Mouse (Mus musculus) CH12.LX (cell line): Measurements from ENCODE around the gene Gimap5. TPM values are rescaled to one million over a fixed set of nuclear protein-coding genes. Genes with fewer than 3 reads are reported as not detected.
A peak's percentile ranks its signal among the peaks of the same experiment; 100 is the strongest.

Experiments
- DNase-seq: peaks from one replicate; pipeline ENCODE4 v3.0.0-alpha.2; 2013; ENCODE audit errors: extremely low read depth
- H3K27ac ChIP-seq: 2 replicates; pipeline ENCODE4 v1.5.1; 2012; ENCODE audit warnings: low read depth, mild to moderate bottlenecking, control low read depth, moderate library complexity; ENCODE audit not compliant: insufficient read depth
- H3K27me3 ChIP-seq: replicated peaks from 2 replicates; pipeline ENCODE3; 2012; ENCODE audit warnings: inconsistent platforms
- H3K36me3 ChIP-seq, 2 experiments: replicated peaks in 1 of 2; 2 replicates each; pipeline versions ENCODE3 to v1.6.1; 2012; ENCODE audit warnings: inconsistent platforms in 1 of 2, low read length in 1 of 2, mild to moderate bottlenecking in 1 of 2, mixed read lengths in 1 of 2, moderate library complexity in 1 of 2; ENCODE audit not compliant: control insufficient read depth in 1 of 2, insufficient read depth in 1 of 2
- H3K4me1 ChIP-seq, 2 experiments: 2 replicates each; pipeline ENCODE4 v1.6.1; 2012; ENCODE audit warnings: inconsistent platforms in 1 of 2, moderate library complexity in 1 of 2; ENCODE audit not compliant: insufficient read depth in 2 of 2, control insufficient read depth in 1 of 2
- H3K4me2 ChIP-seq: 2 replicates; pipeline ENCODE4 v1.6.1; 2012; ENCODE audit warnings: low read depth, mild to moderate bottlenecking, control low read depth; ENCODE audit not compliant: poor library complexity, insufficient read depth, severe bottlenecking
- H3K4me3 ChIP-seq, 3 experiments: fragments of 150-350 bp in 1 of 3; sonication (generic) in 1 of 3; replicated peaks in 1 of 3; 2 replicates each; pipeline versions ENCODE3 to v1.5.1; 2011 to 2012; ENCODE audit warnings: low read depth in 2 of 3, low read length in 2 of 3, mild to moderate bottlenecking in 2 of 3, moderate library complexity in 2 of 3, control low read depth in 1 of 3, improper control_type of control experiment in 1 of 3, inconsistent platforms in 1 of 3, mixed read lengths in 1 of 3; ENCODE audit not compliant: poor library complexity in 1 of 3
- H3K79me2 ChIP-seq: replicated peaks from 2 replicates; pipeline ENCODE4 v1.6.1; 2012; ENCODE audit warnings: mild to moderate bottlenecking, moderate library complexity; ENCODE audit not compliant: control insufficient read depth, poor library complexity, insufficient read depth, severe bottlenecking; ENCODE audit errors: extremely low read depth
- H3K9ac ChIP-seq: 2 replicates; pipeline ENCODE4 v1.6.1; 2012; ENCODE audit warnings: low read depth, mild to moderate bottlenecking, control low read depth, moderate library complexity; ENCODE audit not compliant: insufficient read depth
- H3K9me3 ChIP-seq: replicated peaks from 2 replicates; pipeline ENCODE3; 2012; ENCODE audit warnings: low read length, inconsistent platforms, mixed read lengths
- CHD1 ChIP-seq: IDR thresholded peaks from 2 replicates; pipeline ENCODE4 v1.6.1; 2012; ENCODE audit warnings: low read depth, low read length, improper control_type of control experiment, inconsistent platforms
- CHD2 ChIP-seq: IDR thresholded peaks from 2 replicates; pipeline ENCODE4 v1.6.1; 2011; ENCODE audit warnings: low read length, improper control_type of control experiment
- CTCF ChIP-seq, 2 experiments: IDR thresholded peaks in 1 of 2; conservative IDR thresholded peaks in 1 of 2; 2 replicates each; pipeline ENCODE4 v1.5.1; 2011 to 2012; ENCODE audit warnings: low read depth in 2 of 2, low read length in 2 of 2, improper control_type of control experiment in 1 of 2, inconsistent platforms in 1 of 2, mild to moderate bottlenecking in 1 of 2, moderate library complexity in 1 of 2
- E2F4 ChIP-seq: IDR thresholded peaks from 2 replicates; pipeline ENCODE4 v1.6.1; 2011; ENCODE audit warnings: low read depth, low read length, improper control_type of control experiment; ENCODE audit not compliant: insufficient replicate concordance
- ELF1 ChIP-seq: IDR thresholded peaks from 2 replicates; pipeline ENCODE4 v1.6.1; 2014; ENCODE audit warnings: low read depth, mild to moderate bottlenecking, inconsistent platforms, low read length, improper control_type of control experiment
- EP300 ChIP-seq: IDR thresholded peaks from 2 replicates; pipeline ENCODE4 v1.6.1; 2011; ENCODE audit warnings: low read length, improper control_type of control experiment
- IRF4 ChIP-seq: IDR thresholded peaks from 2 replicates; pipeline ENCODE4 v1.6.1; 2014; ENCODE audit warnings: low read depth, mild to moderate bottlenecking, inconsistent platforms, low read length, improper control_type of control experiment
- JUN ChIP-seq: IDR thresholded peaks from 2 replicates; pipeline ENCODE4 v1.6.1; 2011; ENCODE audit warnings: low read depth, mild to moderate bottlenecking, low read length, improper control_type of control experiment, moderate library complexity; ENCODE audit not compliant: insufficient read depth
- MAFK ChIP-seq: IDR thresholded peaks from 2 replicates; pipeline ENCODE4 v1.6.1; 2011; ENCODE audit warnings: low read length, improper control_type of control experiment; ENCODE audit not compliant: insufficient replicate concordance
- MAX ChIP-seq: IDR thresholded peaks from 2 replicates; pipeline ENCODE4 v1.6.1; 2011; ENCODE audit warnings: low read length, improper control_type of control experiment
- MAZ ChIP-seq: IDR thresholded peaks from 2 replicates; pipeline ENCODE4 v1.6.1; 2012; ENCODE audit warnings: low read depth, mild to moderate bottlenecking, inconsistent platforms, low read length, improper control_type of control experiment, moderate library complexity
- MYC ChIP-seq: IDR thresholded peaks from 2 replicates; pipeline ENCODE4 v1.6.1; 2011; ENCODE audit warnings: low read depth, mild to moderate bottlenecking, improper control_type of control experiment, low read length
- NELFE ChIP-seq: IDR thresholded peaks from 2 replicates; pipeline ENCODE4 v1.6.1; 2011; ENCODE audit warnings: low read depth, low read length, improper control_type of control experiment
- PAX5 ChIP-seq: IDR thresholded peaks from 2 replicates; pipeline ENCODE4 v1.6.1; 2012; ENCODE audit warnings: low read length, inconsistent platforms, mixed read lengths
- POLR2A ChIP-seq: IDR thresholded peaks from 2 replicates; pipeline ENCODE4 v1.6.1; 2011; ENCODE audit warnings: low read depth, mild to moderate bottlenecking, improper control_type of control experiment, low read length
- POLR2AphosphoS2 ChIP-seq: IDR thresholded peaks from 2 replicates; pipeline ENCODE4 v1.6.1; 2011; ENCODE audit warnings: low read depth, low read length, improper control_type of control experiment
- RAD21 ChIP-seq: IDR thresholded peaks from 2 replicates; pipeline ENCODE4 v1.6.1; 2011; ENCODE audit warnings: low read depth, mild to moderate bottlenecking, low read length, improper control_type of control experiment, moderate library complexity
- RCOR1 ChIP-seq: conservative IDR thresholded peaks from 2 replicates; pipeline ENCODE4 v1.6.1; 2012; ENCODE audit warnings: low read depth, mild to moderate bottlenecking, inconsistent platforms, low read length, improper control_type of control experiment
- SMC3 ChIP-seq: IDR thresholded peaks from 2 replicates; pipeline ENCODE4 v1.6.1; 2011; ENCODE audit warnings: low read depth, low read length, improper control_type of control experiment
- TCF12 ChIP-seq: IDR thresholded peaks from 2 replicates; pipeline ENCODE4 v1.6.1; 2014; ENCODE audit warnings: low read depth, mild to moderate bottlenecking, inconsistent platforms, low read length, improper control_type of control experiment
- USF1 ChIP-seq: IDR thresholded peaks from 2 replicates; pipeline ENCODE4 v1.6.1; 2014; ENCODE audit warnings: low read depth, mild to moderate bottlenecking, inconsistent platforms, low read length, improper control_type of control experiment
- USF2 ChIP-seq: conservative IDR thresholded peaks from 2 replicates; pipeline ENCODE4 v1.6.1; 2011; ENCODE audit warnings: low read depth, low read length, improper control_type of control experiment
- ZC3H11A ChIP-seq: IDR thresholded peaks from 2 replicates; pipeline ENCODE4 v1.6.1; 2012; ENCODE audit warnings: low read depth, mild to moderate bottlenecking, inconsistent platforms, low read length, improper control_type of control experiment
- ZMIZ1 ChIP-seq: IDR thresholded peaks from 2 replicates; pipeline ENCODE4 v1.6.1; 2012; ENCODE audit warnings: low read depth, mild to moderate bottlenecking, inconsistent platforms, low read length, improper control_type of control experiment
- dilution Hi-C: fragments of 300-500 bp; cut with MboI; formaldehyde crosslinking; loops from 2 replicates; pipeline ENCODE4 v1.14.3; 2020; ENCODE audit warnings: low sequenced_read_pairs; ENCODE audit not compliant: extremely low pct_unique_long_range_greater_than_20kb, extremely low pct_ligation_motif_present
- in situ Hi-C: fragments of 300-500 bp; cut with MboI; formaldehyde crosslinking; loops from 3 replicates; pipeline ENCODE4 v1.14.3; 2019; ENCODE audit warnings: low sequenced_read_pairs, low pct_ligation_motif_present, low pct_unique_long_range_greater_than_20kb, mixed read lengths
- polyA plus RNA-seq: library from polyadenylated mRNA; unstranded; fragments of >175 nt; gene quantifications from 2 replicates; pipeline ENCODE4 v1.2.1, GENCODE M21; 2012; ENCODE audit warnings: low read depth; ENCODE audit not compliant: insufficient read length
- total RNA-seq, 2 experiments: library from RNA; depleted of rRNA; stranded (reverse); fragments of 300-350 nt in 1 of 2; fragments of >200 nt in 1 of 2; gene quantifications; 2 replicates each; pipeline ENCODE4 v1.2.3; 2012 to 2014

Gene Gimap5
- total and polyA plus RNA-seq, 3 experiments: 56.9 to 82.1 (median 74.6) TPM

- peak overlapping the region; percentile 98 for H3K27ac ChIP-seq
Observed at GRCm38 (mm10) chr6:48702146-48702545, 43.9 kb upstream of the Gimap5 start.

GRCm38 (mm10) chr6:48702601-48703000 lies 43.4 kb upstream of the Gimap5 start:
- Histone ChIP-seq H3K27me3 (no peaks in the 10 kb centered on the region), H3K4me2 (no peak overlapping the region), H3K4me3 (no peak overlapping the region), H3K4me1 (peaks cover 43 to 86% of the 10 kb centered on the region in 2 experiments), H3K36me3 (peaks cover 36 to 57% of the 10 kb centered on the region in 2 experiments), H3K79me2 (peaks cover 43% of the 10 kb centered on the region), H3K27ac (peak overlapping the region; percentile 98), H3K9ac (no peak overlapping the region), H3K9me3 (no peaks in the 10 kb centered on the region)
- DNase-seq: no peak
- dilution Hi-C loops: no loop called here
- no peak for TF ChIP-seq MYC
- TF ChIP-seq RAD21: peak; percentile 51
- no peak for TF ChIP-seq ZC3H11A
- TF ChIP-seq ZMIZ1: no peak
- no peak for TF ChIP-seq USF2
- TF ChIP-seq SMC3: peak; percentile 64
- no peak for TF ChIP-seq TCF12
- TF ChIP-seq CTCF (conservative IDR thresholded peaks at IDR 0.05 in 1 of 2, IDR thresholded peaks at IDR 0.05 in 1 of 2; ENCODE audit: low read depth in 2 of 2, low read length in 2 of 2): peak in 1 of 2 experiments; percentile 65; a peak in 2 of 4 replicates
- in situ Hi-C loops: loop anchor here (5.0 kb wide), 1 partner anchor 35 kb away; the partner anchor contains the start of gene Gimap1

More at GRCm38 (mm10) chr6:48702146-48702545, 43.9 kb upstream of the Gimap5 start:
- DNase-seq: no peak
- peaks cover 36 to 60% of the 10 kb centered on the region in 2 experiments for H3K36me3 ChIP-seq
- H3K9ac ChIP-seq: no peak overlapping the region; the same call in 1 of the 2 replicates
- dilution Hi-C loops (no loop called here), in situ Hi-C loops (loop anchor here (5.0 kb wide), 1 partner anchor 35 kb away; the partner anchor contains the start of gene Gimap1)
- peaks cover 43 to 91% of the 10 kb centered on the region in 2 experiments for H3K4me1 ChIP-seq
- H3K4me2 ChIP-seq: no peak overlapping the region
- TF ChIP-seq MAZ (no peak), NELFE (no peak)
- H3K4me3 ChIP-seq: no peak overlapping the region
- H3K27me3 ChIP-seq: no peaks in the 10 kb centered on the region
- peaks cover 39% of the 10 kb centered on the region for H3K79me2 ChIP-seq
- H3K9me3 ChIP-seq: peaks cover 3% of the 10 kb centered on the region

GRCm38 (mm10) chr6:48704146-48704545 lies 41.9 kb upstream of the Gimap5 start:
- H3K9me3 ChIP-seq: no peaks in the 10 kb centered on the region
- 0 out of 2 replicates have a peak overlapping the region, but pooled peaks have one; percentile 79 for H3K4me2 ChIP-seq
- no peak for DNase-seq
- peak overlapping the region; percentile 1; the same call in 1 of the 2 replicates for H3K9ac ChIP-seq
- dilution Hi-C loops: no loop called here
- in situ Hi-C loops: loop anchor here (5.0 kb wide), 1 partner anchor 33 kb away; the partner anchor contains the start of gene Gimap1
- H3K4me1 ChIP-seq: peaks cover 42 to 77% of the 10 kb centered on the region in 2 experiments
- peak overlapping the region; percentile 84 for H3K27ac ChIP-seq
- H3K27me3 ChIP-seq: no peaks in the 10 kb centered on the region
- peaks cover 36 to 56% of the 10 kb centered on the region in 2 experiments for H3K36me3 ChIP-seq
- peaks cover 49% of the 10 kb centered on the region for H3K79me2 ChIP-seq
- TF ChIP-seq JUN: no peak
- no peak for TF ChIP-seq MAX
- no peak for TF ChIP-seq NELFE
- no peak for TF ChIP-seq EP300
- no peak for TF ChIP-seq SMC3
- TF ChIP-seq ELF1: no peak
- TF ChIP-seq CHD2: no peak
- no peak for TF ChIP-seq ZC3H11A
- TF ChIP-seq MAFK: no peak
- TF ChIP-seq POLR2A: no peak
- TF ChIP-seq POLR2AphosphoS2: no peak
- TF ChIP-seq CHD1: no peak
- no peak for TF ChIP-seq RCOR1
- no peak for TF ChIP-seq PAX5
- no peak for TF ChIP-seq USF1
- TF ChIP-seq E2F4: no peak
- TF ChIP-seq TCF12: no peak
- TF ChIP-seq IRF4: no peak
- H3K4me3 ChIP-seq: no peak overlapping the region
